Mouse (Mus musculus): ENCODE results near the gene Ddx1. TPM values are rescaled to one million over a fixed set of nuclear protein-coding genes. Genes with fewer than 3 reads are reported as not detected.

The Ddx1 gene
- polyA plus RNA-seq, 1 experiment from 2014 or later, result 108 TPM

- no peaks in the 10 kb centered on the region for H3K36me3 ChIP-seq
- no peak for ATAC-seq
- 42% methylated on average over 6 of the region's 6 CpGs for WGBS (ENCODE audit: insufficient replicate concordance)
- H3K9ac ChIP-seq, result no peak overlapping the region
- H3K4me3 ChIP-seq, result no peak overlapping the region
- no peak overlapping the region for H3K4me2 ChIP-seq
- no peaks in the 10 kb centered on the region for H3K9me3 ChIP-seq (replicated peaks)
- 0 out of 2 replicates have a peak overlapping the region, but pooled peaks have one; percentile 36 for H3K27ac ChIP-seq
- H3K4me1 ChIP-seq, result peaks cover 65% of the 10 kb centered on the region
- H3K27me3 ChIP-seq (replicated peaks), result no peaks in the 10 kb centered on the region
Measured at GRCm38 (mm10) chr12:13177606-13178005, 71.4 kb downstream of the Ddx1 start.

GRCm38 (mm10) chr12:13176927-13177326, 72.1 kb downstream of the Ddx1 start:
- no peak overlapping the region for H3K4me2 ChIP-seq
- no peaks in the 10 kb centered on the region for H3K36me3 ChIP-seq
- H3K27me3 ChIP-seq (replicated peaks), result no peaks in the 10 kb centered on the region
- H3K9ac ChIP-seq, result no peak overlapping the region
- H3K4me3 ChIP-seq, result no peak overlapping the region
- H3K27ac ChIP-seq, result no peak overlapping the region
- peaks cover 59% of the 10 kb centered on the region for H3K4me1 ChIP-seq
- no peak for ATAC-seq
- WGBS (ENCODE audit: insufficient replicate concordance), result 60% methylated on average over 3 of the region's 3 CpGs
- H3K9me3 ChIP-seq (replicated peaks), result no peaks in the 10 kb centered on the region

- Histone ChIP-seq H3K36me3 (no peaks in the 10 kb centered on the region), H3K9me3 (replicated peaks) (no peaks in the 10 kb centered on the region), H3K27ac (no peak overlapping the region), H3K4me2 (no peak overlapping the region), H3K4me1 (peaks cover 51% of the 10 kb centered on the region), H3K9ac (no peak overlapping the region), H3K4me3 (no peak overlapping the region), H3K27me3 (replicated peaks) (no peaks in the 10 kb centered on the region)
- no peak for ATAC-seq
- WGBS (ENCODE audit: insufficient replicate concordance), result 51% methylated on average over 2 of the region's 2 CpGs
Measured at GRCm38 (mm10) chr12:13176136-13176535, 72.9 kb downstream of the Ddx1 start.

- Histone ChIP-seq H3K4me3 (no peak overlapping the region), H3K9me3 (replicated peaks) (no peaks in the 10 kb centered on the region), H3K36me3 (no peaks in the 10 kb centered on the region), H3K27ac (no peak overlapping the region), H3K4me1 (peaks cover 30% of the 10 kb centered on the region), H3K9ac (no peak overlapping the region), H3K27me3 (replicated peaks) (no peaks in the 10 kb centered on the region), H3K4me2 (no peak overlapping the region)
- WGBS (ENCODE audit: insufficient replicate concordance), result 71% methylated on average over 6 of the region's 6 CpGs
- ATAC-seq, result no peak
Measured at GRCm38 (mm10) chr12:13174022-13174421, 75.0 kb downstream of the Ddx1 start.

GRCm38 (mm10) chr12:13168073-13168472, 80.9 kb downstream of the Ddx1 start:
- ATAC-seq, result no peak
- Histone ChIP-seq H3K27me3 (replicated peaks) (no peaks in the 10 kb centered on the region), H3K36me3 (no peaks in the 10 kb centered on the region), H3K4me2 (no peak overlapping the region), H3K27ac (no peak overlapping the region), H3K9ac (no peak overlapping the region), H3K9me3 (replicated peaks) (no peaks in the 10 kb centered on the region), H3K4me1 (no peaks in the 10 kb centered on the region), H3K4me3 (no peak overlapping the region)
- WGBS (ENCODE audit: insufficient replicate concordance), result 55% methylated on average over 1 of the region's 1 CpGs

GRCm38 (mm10) chr12:13167116-13167515, 81.9 kb downstream of the Ddx1 start:
- no peak overlapping the region for H3K4me2 ChIP-seq
- H3K9ac ChIP-seq, result no peak overlapping the region
- H3K36me3 ChIP-seq, result no peaks in the 10 kb centered on the region
- WGBS (ENCODE audit: insufficient replicate concordance), result 72% methylated on average over 5 of the region's 5 CpGs
- no peaks in the 10 kb centered on the region for H3K9me3 ChIP-seq (replicated peaks)
- ATAC-seq, result no peak
- H3K27ac ChIP-seq, result no peak overlapping the region
- no peaks in the 10 kb centered on the region for H3K4me1 ChIP-seq
- no peak overlapping the region for H3K4me3 ChIP-seq
- H3K27me3 ChIP-seq (replicated peaks), result no peaks in the 10 kb centered on the region

Other genes with a start within 250 kb of the Ddx1 start
- 8.2 and 8.4 TPM in 2 replicates for gene Nbas, start 19.9 kb upstream of the Ddx1 start, polyA plus RNA-seq (2016; fragmentation: Nextera tagmentation; extraction: Ambion mirVana)

All from liver, embryonic 12.5 days (tissue).